Mouse (Mus musculus) midbrain, embryonic 13.5 days (tissue): ENCODE results near the gene Nmnat2. TPM values are rescaled to one million over a fixed set of nuclear protein-coding genes. Genes with fewer than 3 reads are reported as not detected.

Experiments used
- ATAC-seq: fragments of 200-750 bp; cut with Nextera tagmentation; 2 replicates; pipeline ENCODE4 v1.8.0; 2017; ENCODE audit warnings: mild to moderate bottlenecking, moderate TSS enrichment, moderate library complexity
- H3K27ac ChIP-seq: fragments of 300-500 bp; sonication (generic); 2 replicates; pipeline ENCODE4 v1.5.1; 2015; ENCODE audit warnings: inconsistent platforms, mild to moderate bottlenecking, moderate library complexity
- H3K27me3 ChIP-seq: fragments of 300-500 bp; sonication (generic); 2 replicates; pipeline ENCODE4 v1.6.1; 2015; ENCODE audit warnings: mild to moderate bottlenecking, inconsistent platforms
- H3K36me3 ChIP-seq: fragments of 300-500 bp; sonication (generic); 2 replicates; pipeline ENCODE4 v1.6.1; 2015; ENCODE audit warnings: mild to moderate bottlenecking, inconsistent platforms
- H3K4me1 ChIP-seq: fragments of 300-500 bp; sonication (generic); replicated peaks from 2 replicates; pipeline ENCODE4 v1.6.1; 2015; ENCODE audit warnings: inconsistent platforms
- H3K4me2 ChIP-seq: fragments of 300-500 bp; sonication (generic); replicated peaks from 2 replicates; pipeline ENCODE4 v1.6.1; 2015; ENCODE audit warnings: moderate library complexity, mild to moderate bottlenecking, inconsistent platforms
- H3K4me3 ChIP-seq: fragments of 300-500 bp; sonication (generic); replicated peaks from 2 replicates; pipeline ENCODE4 v1.5.1; 2015; ENCODE audit warnings: mild to moderate bottlenecking, inconsistent platforms
- H3K9ac ChIP-seq: fragments of 300-500 bp; sonication (generic); replicated peaks from 2 replicates; pipeline ENCODE4 v1.6.1; 2015; ENCODE audit warnings: mild to moderate bottlenecking, inconsistent platforms
- H3K9me3 ChIP-seq: fragments of 300-500 bp; sonication (generic); 2 replicates; pipeline ENCODE4 v1.6.1; 2016; ENCODE audit warnings: mild to moderate bottlenecking, inconsistent platforms
- WGBS: fragments of 180-500 bp; shearing (Covaris S2); methylation state at CpG from one replicate; pipeline ENCODE4 v1.1.7; 2015; 5-methylcytosine and 5-hydroxymethylcytosine counted together
- polyA plus RNA-seq: library from polyadenylated mRNA; unstranded; fragments of >200 nt; fragmentation: Nextera tagmentation; extraction: Ambion mirVana; gene quantifications from 2 replicates; pipeline ENCODE4 v1.2.1, GENCODE M21; 2015

Nmnat2 gene
- polyA plus RNA-seq, 1 experiment from 2014 or later: 62.3 TPM

GRCm38 (mm10) chr1:153140265-153140664, 185.5 kb downstream of the Nmnat2 start:
- Histone ChIP-seq H3K9ac (no peak overlapping the region), H3K27me3 (no peaks in the 10 kb centered on the region), H3K36me3 (no peaks in the 10 kb centered on the region), H3K27ac (no peak overlapping the region), H3K4me1 (no peaks in the 10 kb centered on the region), H3K9me3 (no peaks in the 10 kb centered on the region), H3K4me3 (no peak overlapping the region), H3K4me2 (no peak overlapping the region)
- WGBS: 84% methylated on average over 11 of the region's 11 CpGs
- no peak for ATAC-seq

GRCm38 (mm10) chr1:153140747-153141228, 186.0 kb downstream of the Nmnat2 start:
- Histone ChIP-seq H3K9me3 (no peaks in the 10 kb centered on the region), H3K36me3 (no peaks in the 10 kb centered on the region), H3K27ac (no peak overlapping the region), H3K4me3 (no peak overlapping the region), H3K4me1 (no peaks in the 10 kb centered on the region), H3K9ac (no peak overlapping the region), H3K27me3 (no peaks in the 10 kb centered on the region), H3K4me2 (no peak overlapping the region)
- 37% methylated on average over 8 of the region's 8 CpGs for WGBS
- no peak for ATAC-seq

DNA sequence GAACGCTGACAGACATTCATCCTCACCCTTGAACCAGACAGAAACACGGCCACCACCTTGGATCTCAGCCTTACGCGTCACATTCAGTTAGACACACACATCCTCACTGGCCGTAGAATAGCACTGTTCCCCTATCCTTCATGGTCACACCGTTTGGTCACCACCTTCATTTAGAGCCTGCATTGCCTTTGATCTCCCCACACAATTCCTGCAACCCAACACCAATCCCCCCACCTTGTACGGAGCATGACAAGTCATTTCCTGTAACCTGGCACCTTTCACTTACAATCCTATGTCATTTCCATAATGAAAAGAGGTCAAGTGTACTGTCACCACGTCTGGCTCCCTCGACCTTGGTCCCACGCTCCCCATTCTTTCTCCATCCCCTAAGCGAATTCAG, 189.2 kb downstream of the Nmnat2 start:
- Histone ChIP-seq H3K4me3 (no peak overlapping the region), H3K36me3 (no peaks in the 10 kb centered on the region), H3K4me2 (no peak overlapping the region), H3K27me3 (no peaks in the 10 kb centered on the region), H3K27ac (no peak overlapping the region), H3K9me3 (no peaks in the 10 kb centered on the region), H3K9ac (no peak overlapping the region), H3K4me1 (no peaks in the 10 kb centered on the region)
- WGBS: 88% methylated on average over 11 of the region's 11 CpGs
- ATAC-seq: no peak

DNA sequence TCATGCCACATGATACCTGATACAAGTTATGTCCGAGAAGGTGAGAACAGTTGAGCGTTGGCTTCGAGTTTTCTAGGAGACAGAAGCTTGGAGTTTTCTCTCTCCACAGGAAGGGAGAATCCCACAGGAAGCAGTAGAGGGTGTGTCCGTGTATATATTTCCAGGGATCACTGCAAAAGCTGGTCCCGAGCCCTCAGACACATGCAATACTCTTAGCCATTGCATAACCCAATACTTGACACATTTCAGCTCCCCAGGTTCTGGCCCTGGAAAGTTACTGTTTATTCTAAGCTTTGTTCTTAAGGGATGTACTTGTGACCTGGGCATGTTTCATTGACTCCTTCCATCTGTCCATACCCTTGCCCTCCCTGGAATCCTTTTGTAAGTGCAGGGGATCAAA, 191.0 kb downstream of the Nmnat2 start:
- no peaks in the 10 kb centered on the region for H3K27me3 ChIP-seq
- 94% methylated on average over 5 of the region's 5 CpGs for WGBS
- no peak for ATAC-seq

GRCm38 (mm10) chr1:153152594-153152993, 197.8 kb downstream of the Nmnat2 start:
- Histone ChIP-seq H3K4me3 (no peak overlapping the region), H3K9me3 (no peaks in the 10 kb centered on the region), H3K36me3 (no peaks in the 10 kb centered on the region), H3K9ac (no peak overlapping the region), H3K4me2 (no peak overlapping the region), H3K4me1 (peaks cover 6% of the 10 kb centered on the region; the same call in 1 of the 2 replicates), H3K27me3 (no peaks in the 10 kb centered on the region), H3K27ac (no peak overlapping the region)
- 85% methylated on average over 7 of the region's 7 CpGs for WGBS
- no peak for ATAC-seq

More for the DNA sequence above, 191.0 kb downstream of the Nmnat2 start:
- Histone ChIP-seq H3K9ac (no peak overlapping the region), H3K9me3 (no peaks in the 10 kb centered on the region), H3K36me3 (no peaks in the 10 kb centered on the region), H3K27ac (no peak overlapping the region), H3K4me2 (no peak overlapping the region), H3K4me3 (no peak overlapping the region), H3K4me1 (no peaks in the 10 kb centered on the region)

GRCm38 (mm10) chr1:153153619-153154137, 198.9 kb downstream of the Nmnat2 start:
- Histone ChIP-seq H3K4me3 (no peak overlapping the region), H3K36me3 (no peaks in the 10 kb centered on the region), H3K4me1 (peaks cover 6% of the 10 kb centered on the region; the same call in 1 of the 2 replicates), H3K27ac (no peak overlapping the region; the same call in 1 of the 2 replicates), H3K27me3 (no peaks in the 10 kb centered on the region), H3K9ac (no peak overlapping the region), H3K4me2 (no peak overlapping the region), H3K9me3 (no peaks in the 10 kb centered on the region)
- 62% methylated on average over 10 of the region's 10 CpGs for WGBS
- peak; percentile 60 for ATAC-seq

DNA sequence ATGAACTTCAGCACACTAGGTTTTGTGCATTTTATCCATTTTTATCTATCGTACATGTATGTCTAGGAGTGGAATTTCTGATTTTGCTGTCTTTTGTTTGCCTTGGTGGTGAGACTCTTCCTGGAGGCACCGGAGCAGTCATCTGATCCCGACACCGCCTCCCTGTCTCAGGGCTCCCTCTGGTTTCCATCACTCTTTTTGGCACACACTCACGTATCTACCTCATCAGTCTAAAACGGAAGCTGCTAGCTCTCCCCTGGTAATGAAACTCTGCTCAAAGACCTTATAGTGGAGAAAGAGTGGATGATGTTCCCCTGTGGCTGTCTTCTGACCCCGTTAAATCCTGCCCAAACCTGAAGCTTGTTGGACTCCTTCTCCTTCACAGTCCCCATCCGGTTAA, 200.6 kb downstream of the Nmnat2 start:
- no peak overlapping the region for H3K4me2 ChIP-seq
- WGBS: 93% methylated on average over 8 of the region's 8 CpGs
- H3K27me3 ChIP-seq: no peaks in the 10 kb centered on the region
- no peaks in the 10 kb centered on the region for H3K9me3 ChIP-seq
- peaks cover 6% of the 10 kb centered on the region; the same call in 1 of the 2 replicates for H3K4me1 ChIP-seq
- no peak for ATAC-seq
- no peaks in the 10 kb centered on the region for H3K36me3 ChIP-seq
- H3K9ac ChIP-seq: no peak overlapping the region
- H3K4me3 ChIP-seq: no peak overlapping the region
- H3K27ac ChIP-seq: no peak overlapping the region

DNA sequence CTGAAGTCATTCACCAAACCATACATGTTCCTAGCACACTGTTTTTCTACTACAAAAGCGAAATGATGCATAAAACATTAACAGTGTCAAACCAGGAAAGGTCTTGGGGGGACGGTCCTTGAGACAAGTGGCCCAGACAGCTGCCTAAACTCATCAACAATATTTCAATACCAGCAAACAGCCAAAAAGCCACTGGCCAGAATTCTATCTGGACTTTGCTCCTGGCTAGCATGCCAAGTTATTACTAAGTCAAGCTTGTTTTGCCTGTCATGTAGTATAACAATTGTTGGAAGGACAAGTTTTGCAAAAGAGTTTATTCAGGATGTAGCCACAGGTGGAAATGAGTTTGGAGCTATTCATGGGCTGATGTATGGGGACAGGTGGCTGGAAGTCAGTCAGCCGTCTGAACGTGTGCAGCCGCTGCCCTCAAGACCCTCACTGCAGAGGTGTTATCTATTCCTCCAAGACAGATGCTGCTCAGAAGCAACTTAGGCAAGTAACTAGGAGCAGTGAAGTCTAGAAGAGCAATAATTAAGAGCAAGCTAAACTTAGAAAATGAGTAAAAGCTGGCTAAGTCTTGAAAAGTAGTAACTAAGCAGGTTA, 202.3 kb downstream of the Nmnat2 start:
- Histone ChIP-seq H3K36me3 (no peaks in the 10 kb centered on the region), H3K27ac (no peak overlapping the region), H3K4me3 (no peak overlapping the region), H3K4me1 (peaks cover 6% of the 10 kb centered on the region; the same call in 1 of the 2 replicates), H3K9me3 (no peaks in the 10 kb centered on the region), H3K9ac (no peak overlapping the region), H3K4me2 (no peak overlapping the region), H3K27me3 (no peaks in the 10 kb centered on the region)
- ATAC-seq: no peak
- WGBS: 86% methylated on average over 5 of the region's 5 CpGs

- no peak overlapping the region for H3K4me2 ChIP-seq
Measured at GRCm38 (mm10) chr1:153159137-153159536, 204.3 kb downstream of the Nmnat2 start.

DNA sequence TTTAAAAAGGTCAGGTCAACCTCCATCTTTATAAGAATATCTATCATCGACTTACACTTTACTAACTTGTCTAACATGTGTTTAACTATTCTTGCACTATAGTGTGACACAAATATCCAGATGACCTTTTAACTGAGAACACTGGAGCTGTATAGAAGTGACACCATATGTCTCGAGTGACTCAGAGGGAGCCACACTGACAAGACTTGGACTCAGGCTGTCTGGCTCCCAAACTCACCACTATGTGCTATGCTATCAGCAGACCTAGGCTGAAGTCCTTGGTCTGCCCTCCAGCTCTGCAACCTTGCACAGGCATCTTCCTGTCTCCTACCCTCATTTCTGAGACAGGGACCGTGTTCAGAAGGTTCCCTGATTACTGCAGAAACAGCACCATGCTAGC, 209.0 kb downstream of the Nmnat2 start:
- Histone ChIP-seq H3K9me3 (no peaks in the 10 kb centered on the region), H3K4me1 (no peaks in the 10 kb centered on the region), H3K27ac (no peak overlapping the region), H3K36me3 (no peaks in the 10 kb centered on the region), H3K4me3 (no peak overlapping the region), H3K27me3 (no peaks in the 10 kb centered on the region), H3K4me2 (no peak overlapping the region), H3K9ac (no peak overlapping the region)
- no peak for ATAC-seq
- WGBS: 88% methylated on average over 3 of the region's 3 CpGs

More at GRCm38 (mm10) chr1:153159137-153159536, 204.3 kb downstream of the Nmnat2 start:
- Histone ChIP-seq H3K27me3 (no peaks in the 10 kb centered on the region), H3K9me3 (no peaks in the 10 kb centered on the region), H3K36me3 (no peaks in the 10 kb centered on the region), H3K4me1 (no peaks in the 10 kb centered on the region), H3K4me3 (no peak overlapping the region), H3K27ac (no peak overlapping the region), H3K9ac (no peak overlapping the region)
- no peak for ATAC-seq
- 96% methylated on average over 4 of the region's 4 CpGs for WGBS

DNA sequence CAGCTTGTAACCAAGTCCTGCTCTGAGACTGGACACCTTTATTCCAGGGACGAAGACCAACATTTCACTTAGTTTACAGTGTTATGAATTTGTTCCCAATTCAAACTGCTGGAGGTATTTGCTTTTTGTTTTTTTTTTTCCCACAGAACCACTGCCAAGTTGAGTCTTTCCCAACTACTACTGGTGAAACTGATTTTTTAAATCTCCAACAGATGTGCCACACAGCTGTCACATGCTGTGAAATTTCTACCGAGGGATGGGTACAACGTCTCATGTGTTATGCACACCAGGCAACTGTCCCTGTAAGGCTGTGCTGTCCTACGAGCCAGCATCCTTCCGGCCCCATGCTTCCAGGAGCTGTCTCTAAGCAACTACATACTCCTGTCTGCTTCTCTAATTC, 213.5 kb downstream of the Nmnat2 start:
- Histone ChIP-seq H3K36me3 (no peaks in the 10 kb centered on the region), H3K27me3 (no peaks in the 10 kb centered on the region), H3K9me3 (no peaks in the 10 kb centered on the region), H3K4me3 (no peak overlapping the region), H3K27ac (no peak overlapping the region), H3K4me1 (peaks cover 6% of the 10 kb centered on the region), H3K4me2 (no peak overlapping the region), H3K9ac (no peak overlapping the region)
- ATAC-seq: no peak
- 86% methylated on average over 5 of the region's 5 CpGs for WGBS
